Mouse (Mus musculus): ENCODE results near the gene Glt1d1.

DNA sequence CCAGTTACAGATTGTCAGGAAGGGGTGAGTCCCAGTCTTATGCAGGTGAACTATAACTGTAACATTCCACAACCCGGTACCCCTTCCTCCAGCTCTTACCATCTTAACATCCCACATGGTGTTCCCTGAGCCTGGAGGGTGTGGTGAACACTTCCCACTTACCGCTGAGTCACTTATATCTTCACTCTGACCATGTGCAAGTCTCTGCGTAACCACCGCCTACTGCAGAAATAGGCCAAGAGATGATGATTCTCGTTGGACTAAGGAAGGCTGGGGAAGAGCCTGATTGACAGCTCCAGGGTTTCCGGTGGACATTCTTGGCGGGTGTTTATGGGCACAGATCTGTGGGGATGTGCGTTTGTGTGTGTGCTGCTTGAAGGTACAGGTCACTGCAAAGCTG, 73.9 kb downstream of the Glt1d1 start:
- TF ChIP-seq POLR2A (IDR thresholded peaks at IDR 0.05; ENCODE audit: low read depth, low read length): no peak
- no peak for TF ChIP-seq CTCF (conservative IDR thresholded peaks at IDR 0.05; ENCODE audit: insufficient read depth, insufficient read length, low read depth, low read length)

All from kidney, adult 2 months (tissue).